Mouse (Mus musculus) megakaryocyte-erythroid progenitor cell, adult 5 weeks (primary cell): ENCODE measurements around the gene 2410131K14Rik. TPM values are rescaled to one million over a fixed set of nuclear protein-coding genes. Genes with fewer than 3 reads are reported as not detected.

Source experiments
- polyA plus RNA-seq: library from polyadenylated mRNA; stranded (reverse); fragments of >175 nt; gene quantifications from 2 replicates; pipeline ENCODE4 v1.2.3, GENCODE M21; 2012

2410131K14Rik gene
- 1.2 and 1.3 TPM in 2 replicates for polyA plus RNA-seq

GRCm38 (mm10) chr5:118244606-118245443 lies at the start of gene 2410131K14Rik, which contains the start of gene Rnft2:
Gene 2410131K14Rik (plus strand): TSS chr5:118245227.
Gene Rnft2 (minus strand): TSS chr5:118245116.

Other genes with a start within 250 kb of the 2410131K14Rik start
- gene Tesc, start 217.5 kb upstream of the 2410131K14Rik start, polyA plus RNA-seq, result 0.84 and 1.5 TPM in 2 replicates
- gene Fbxw8, start 89.8 kb upstream of the 2410131K14Rik start, polyA plus RNA-seq, result 21.4 and 22.0 TPM in 2 replicates
- gene Hrk, start 80.6 kb upstream of the 2410131K14Rik start, polyA plus RNA-seq, result not detected in 2 replicates
- 0.42 TPM in 1 of 2 replicates, not detected in the other for gene Rnft2, start 111 bp upstream of the 2410131K14Rik start, polyA plus RNA-seq